Mouse (Mus musculus): ENCODE measurements around the gene Gcm2. TPM values are rescaled to one million over a fixed set of nuclear protein-coding genes. Genes with fewer than 3 reads are reported as not detected.

Gcm2 gene
- polyA plus RNA-seq, 1 experiment from 2014 or later: 0.08 TPM

GRCm38 (mm10) chr13:41119152-41119945 lies 8.5 kb upstream of the Gcm2 start:
- Histone ChIP-seq H3K4me2 (ENCODE audit: low read depth, low read length) (no peak overlapping the region), H3K27me3 (replicated peaks; ENCODE audit: control insufficient read depth, insufficient read depth, low read length) (peaks cover 4% of the 10 kb centered on the region; the same call in 1 of the 2 replicates), H3K9ac (ENCODE audit: low read depth, low read length) (0 out of 2 replicates have a peak overlapping the region, but pooled peaks have one; percentile 0), H3K9me3 (ENCODE audit: control insufficient read depth, low read length) (no peaks in the 10 kb centered on the region), H3K4me1 (ENCODE audit: control insufficient read depth, insufficient read depth, low read length) (no peaks in the 10 kb centered on the region), H3K27ac (replicated peaks; ENCODE audit: low read depth, low read length) (no peak overlapping the region), H3K36me3 (ENCODE audit: control insufficient read depth, insufficient read depth, low read length) (no peaks in the 10 kb centered on the region), H3K4me3 (ENCODE audit: low read depth, low read length) (no peak overlapping the region)
- peak; percentile 38 for DNase-seq (ENCODE audit: low spot score)
- WGBS: 27% methylated on average over 9 of the region's 9 CpGs
- no peak for ATAC-seq (ENCODE audit: low read depth)

DNA sequence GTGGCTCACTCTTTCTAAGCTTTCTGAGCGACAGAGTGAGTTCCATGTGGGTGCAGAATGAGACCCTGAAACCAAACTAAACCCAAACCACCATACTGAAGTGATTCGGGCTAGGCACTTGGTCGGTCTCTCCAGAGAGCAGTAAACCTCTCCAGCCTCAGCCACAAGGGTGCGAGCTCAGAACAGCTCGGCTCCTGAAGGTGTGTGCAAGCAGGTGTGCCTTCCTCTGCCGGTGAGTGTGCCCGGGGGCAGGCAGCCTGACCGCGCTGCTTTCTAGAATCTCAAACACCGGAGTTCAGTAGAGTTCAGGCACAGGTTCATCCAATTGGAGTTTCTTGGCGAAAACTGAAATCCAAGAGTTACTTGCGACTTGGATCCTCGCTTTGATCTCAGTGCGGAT lies 3.1 kb upstream of the Gcm2 start, which contains the start of gene Sycp2l:
TSS of gene Sycp2l (plus strand) at position 368 of the 400 bp plus-strand sequence.
- no peaks in the 10 kb centered on the region for H3K9me3 ChIP-seq (ENCODE audit: control insufficient read depth, low read length)
- no peaks in the 10 kb centered on the region for H3K4me1 ChIP-seq (ENCODE audit: control insufficient read depth, insufficient read depth, low read length)
- no peak within 1 kb of the TSS for H3K9ac ChIP-seq (ENCODE audit: low read depth, low read length)
- no peak for DNase-seq (ENCODE audit: low spot score)
- no peaks in the 10 kb centered on the region for H3K36me3 ChIP-seq (ENCODE audit: control insufficient read depth, insufficient read depth, low read length)
- H3K4me3 ChIP-seq (ENCODE audit: low read depth, low read length): peak within 1 kb of the TSS; percentile 10; the same call in 1 of the 2 replicates
- H3K27ac ChIP-seq (replicated peaks; ENCODE audit: low read depth, low read length): no peak within 1 kb of the TSS
- H3K4me2 ChIP-seq (ENCODE audit: low read depth, low read length): peak within 1 kb of the TSS; percentile 42
- 29% methylated on average over 14 of the region's 14 CpGs for WGBS
- ATAC-seq (ENCODE audit: low read depth): no peak
- peaks cover 12% of the 10 kb centered on the region for H3K27me3 ChIP-seq (replicated peaks; ENCODE audit: control insufficient read depth, insufficient read depth, low read length)

DNA sequence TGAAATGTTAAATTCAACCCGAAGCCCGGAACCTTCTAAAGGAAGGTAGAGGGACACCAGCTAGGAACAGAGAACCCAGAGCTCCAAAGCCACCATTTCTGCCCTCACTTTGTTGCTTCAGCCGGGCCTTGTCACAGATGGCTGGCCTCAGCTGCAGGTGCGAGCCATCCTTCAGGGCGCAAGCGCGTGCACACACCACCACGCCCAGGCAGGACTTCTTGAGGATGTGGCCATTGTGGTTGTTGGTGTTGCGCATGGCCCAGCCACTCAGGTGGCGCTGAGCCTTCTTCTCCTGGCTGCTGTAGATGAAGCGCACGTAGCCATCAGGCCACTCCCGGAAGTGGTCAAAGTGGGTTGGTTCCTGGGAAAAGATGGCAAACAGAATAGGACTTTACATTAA lies 5.3 kb downstream of the Gcm2 start:
- no peak overlapping the region for H3K4me3 ChIP-seq (ENCODE audit: low read depth, low read length)
- 93% methylated on average over 13 of the region's 13 CpGs for WGBS
- no peaks in the 10 kb centered on the region for H3K9me3 ChIP-seq (ENCODE audit: control insufficient read depth, low read length)
- H3K27me3 ChIP-seq (replicated peaks; ENCODE audit: control insufficient read depth, insufficient read depth, low read length): no peaks in the 10 kb centered on the region
- no peaks in the 10 kb centered on the region for H3K36me3 ChIP-seq (ENCODE audit: control insufficient read depth, insufficient read depth, low read length)
- H3K4me2 ChIP-seq (ENCODE audit: low read depth, low read length): no peak overlapping the region
- H3K4me1 ChIP-seq (ENCODE audit: control insufficient read depth, insufficient read depth, low read length): no peaks in the 10 kb centered on the region
- ATAC-seq (ENCODE audit: low read depth) (no peak), DNase-seq (ENCODE audit: low spot score) (no peak)
- H3K27ac ChIP-seq (replicated peaks; ENCODE audit: low read depth, low read length): no peak overlapping the region
- no peak overlapping the region for H3K9ac ChIP-seq (ENCODE audit: low read depth, low read length)

GRCm38 (mm10) chr13:41103841-41104525 lies 6.9 kb downstream of the Gcm2 start:
- ATAC-seq (ENCODE audit: low read depth) (no peak), DNase-seq (ENCODE audit: low spot score) (no peak)
- Histone ChIP-seq H3K4me1 (ENCODE audit: control insufficient read depth, insufficient read depth, low read length) (no peaks in the 10 kb centered on the region), H3K36me3 (ENCODE audit: control insufficient read depth, insufficient read depth, low read length) (no peaks in the 10 kb centered on the region), H3K4me2 (ENCODE audit: low read depth, low read length) (no peak overlapping the region), H3K9ac (ENCODE audit: low read depth, low read length) (no peak overlapping the region), H3K27ac (replicated peaks; ENCODE audit: low read depth, low read length) (no peak overlapping the region), H3K9me3 (ENCODE audit: control insufficient read depth, low read length) (no peaks in the 10 kb centered on the region), H3K4me3 (ENCODE audit: low read depth, low read length) (no peak overlapping the region), H3K27me3 (replicated peaks; ENCODE audit: control insufficient read depth, insufficient read depth, low read length) (no peaks in the 10 kb centered on the region)
- WGBS: 77% methylated on average over 12 of the region's 12 CpGs

GRCm38 (mm10) chr13:41100031-41100430 lies 10.8 kb downstream of the Gcm2 start:
- H3K9me3 ChIP-seq (ENCODE audit: control insufficient read depth, low read length): no peaks in the 10 kb centered on the region
- ATAC-seq (ENCODE audit: low read depth) (no peak), DNase-seq (ENCODE audit: low spot score) (no peak)
- no peak overlapping the region for H3K9ac ChIP-seq (ENCODE audit: low read depth, low read length)
- WGBS: 87% methylated on average over 2 of the region's 2 CpGs
- no peak overlapping the region for H3K27ac ChIP-seq (replicated peaks; ENCODE audit: low read depth, low read length)
- no peaks in the 10 kb centered on the region for H3K27me3 ChIP-seq (replicated peaks; ENCODE audit: control insufficient read depth, insufficient read depth, low read length)
- no peaks in the 10 kb centered on the region for H3K36me3 ChIP-seq (ENCODE audit: control insufficient read depth, insufficient read depth, low read length)
- no peak overlapping the region for H3K4me2 ChIP-seq (ENCODE audit: low read depth, low read length)
- no peak overlapping the region for H3K4me3 ChIP-seq (ENCODE audit: low read depth, low read length)
- H3K4me1 ChIP-seq (ENCODE audit: control insufficient read depth, insufficient read depth, low read length): no peaks in the 10 kb centered on the region

- no peak for DNase-seq (ENCODE audit: low spot score)
- Histone ChIP-seq H3K36me3 (ENCODE audit: control insufficient read depth, insufficient read depth, low read length) (no peaks in the 10 kb centered on the region), H3K4me3 (ENCODE audit: low read depth, low read length) (no peak overlapping the region), H3K27me3 (replicated peaks; ENCODE audit: control insufficient read depth, insufficient read depth, low read length) (no peaks in the 10 kb centered on the region), H3K27ac (replicated peaks; ENCODE audit: low read depth, low read length) (no peak overlapping the region), H3K9ac (ENCODE audit: low read depth, low read length) (no peak overlapping the region), H3K4me1 (ENCODE audit: control insufficient read depth, insufficient read depth, low read length) (no peaks in the 10 kb centered on the region), H3K9me3 (ENCODE audit: control insufficient read depth, low read length) (no peaks in the 10 kb centered on the region), H3K4me2 (ENCODE audit: low read depth, low read length) (no peak overlapping the region)
- WGBS: 85% methylated on average over 15 of the region's 15 CpGs
- ATAC-seq (ENCODE audit: low read depth): no peak
These were observed 12.5 kb downstream of the Gcm2 start for GRCm38 (mm10) chr13:41098325-41098724.

DNA sequence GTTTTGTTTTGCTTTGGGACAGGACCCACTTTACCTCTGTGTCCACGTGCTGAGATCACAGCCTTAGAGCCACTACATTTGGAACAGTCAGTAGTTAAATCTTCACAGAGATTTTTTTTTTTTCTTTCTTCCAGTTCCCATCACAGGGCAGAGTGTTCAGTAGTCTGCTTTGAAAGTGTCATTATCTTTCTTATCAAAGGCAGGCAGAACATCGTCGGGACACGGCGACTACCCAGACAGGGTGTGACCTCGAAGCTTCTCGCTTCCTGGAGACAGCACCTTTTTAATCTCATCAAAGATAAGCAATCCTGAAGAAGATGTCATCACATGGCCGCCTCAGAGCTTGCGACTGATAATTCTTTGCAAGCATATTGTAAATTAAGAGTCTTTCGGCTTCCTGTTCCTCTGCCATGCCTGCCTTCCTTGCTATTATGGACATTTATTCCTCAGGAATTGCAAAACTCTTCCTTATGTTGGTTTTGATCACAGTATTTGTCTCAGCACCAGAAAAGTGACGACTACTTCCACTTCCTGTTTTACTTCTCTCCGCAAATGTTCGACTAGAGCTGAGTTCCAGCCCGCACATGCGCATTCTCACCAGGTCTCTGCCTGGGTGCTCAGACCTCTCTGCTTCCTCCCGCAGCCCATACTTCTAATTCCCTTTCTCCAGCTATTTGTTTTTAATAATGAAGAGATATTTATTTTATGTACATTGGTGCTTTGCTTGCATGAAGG lies 13.3 kb downstream of the Gcm2 start:
- H3K4me1 ChIP-seq (ENCODE audit: control insufficient read depth, insufficient read depth, low read length): no peaks in the 10 kb centered on the region
- no peak overlapping the region for H3K4me3 ChIP-seq (ENCODE audit: low read depth, low read length)
- ATAC-seq (ENCODE audit: low read depth) (no peak), DNase-seq (ENCODE audit: low spot score) (no peak)
- H3K36me3 ChIP-seq (ENCODE audit: control insufficient read depth, insufficient read depth, low read length): no peaks in the 10 kb centered on the region
- WGBS: 65% methylated on average over 16 of the region's 16 CpGs
- no peaks in the 10 kb centered on the region for H3K9me3 ChIP-seq (ENCODE audit: control insufficient read depth, low read length)
- no peak overlapping the region for H3K27ac ChIP-seq (replicated peaks; ENCODE audit: low read depth, low read length)
- H3K9ac ChIP-seq (ENCODE audit: low read depth, low read length): no peak overlapping the region
- H3K27me3 ChIP-seq (replicated peaks; ENCODE audit: control insufficient read depth, insufficient read depth, low read length): no peaks in the 10 kb centered on the region
- no peak overlapping the region for H3K4me2 ChIP-seq (ENCODE audit: low read depth, low read length)

GRCm38 (mm10) chr13:41094160-41094559 lies 16.7 kb downstream of the Gcm2 start:
- Histone ChIP-seq H3K4me3 (ENCODE audit: low read depth, low read length) (no peak overlapping the region), H3K9ac (ENCODE audit: low read depth, low read length) (no peak overlapping the region), H3K36me3 (ENCODE audit: control insufficient read depth, insufficient read depth, low read length) (no peaks in the 10 kb centered on the region), H3K4me2 (ENCODE audit: low read depth, low read length) (no peak overlapping the region), H3K27ac (replicated peaks; ENCODE audit: low read depth, low read length) (no peak overlapping the region), H3K27me3 (replicated peaks; ENCODE audit: control insufficient read depth, insufficient read depth, low read length) (peaks cover 2% of the 10 kb centered on the region; the same call in 1 of the 2 replicates), H3K9me3 (ENCODE audit: control insufficient read depth, low read length) (no peaks in the 10 kb centered on the region), H3K4me1 (ENCODE audit: control insufficient read depth, insufficient read depth, low read length) (no peaks in the 10 kb centered on the region)
- no peak for DNase-seq (ENCODE audit: low spot score)
- 87% methylated on average over 10 of the region's 10 CpGs for WGBS
- ATAC-seq (ENCODE audit: low read depth): no peak
